Mouse (Mus musculus): ENCODE data around the gene Retreg2. TPM values are rescaled to one million over a fixed set of nuclear protein-coding genes. Genes with fewer than 3 reads are reported as not detected.

Retreg2 gene
- polyA plus RNA-seq, 1 experiment from 2014 or later = 40.5 TPM

- H3K27ac ChIP-seq (ENCODE audit: low read length) = no peak overlapping the region
- WGBS = 23% methylated on average over 6 of the region's 7 CpGs
These were observed 38.2 kb downstream of the Retreg2 start for GRCm38 (mm10) chr1:75180741-75181140.

DNA sequence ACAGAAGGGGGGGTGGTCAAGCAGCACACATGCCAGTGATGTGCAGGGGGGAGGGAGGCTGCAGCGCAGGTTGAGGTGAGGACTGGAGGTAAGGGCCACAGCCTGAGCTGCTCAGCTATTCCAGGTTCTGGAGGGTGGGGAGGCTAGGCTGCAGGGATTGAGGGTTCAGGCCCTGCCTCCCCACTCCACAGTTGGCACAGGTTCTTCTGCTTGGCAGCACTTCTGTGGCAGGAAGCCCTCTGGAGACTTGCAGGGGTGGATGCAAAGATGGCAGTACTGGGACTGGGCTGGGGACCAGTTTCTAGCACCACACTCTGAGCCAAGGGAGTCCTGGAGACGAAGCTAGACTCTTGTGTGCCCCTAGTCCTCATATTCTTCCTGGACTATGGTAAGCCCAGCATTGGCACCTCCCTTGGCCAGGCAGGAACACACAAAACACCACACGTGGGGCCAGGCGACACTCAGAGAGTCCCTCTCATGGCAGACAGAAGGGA lies 38.8 kb downstream of the Retreg2 start:
- no peaks in the 10 kb centered on the region for H3K27me3 ChIP-seq (replicated peaks; ENCODE audit: insufficient read depth, low read length)
- WGBS = 87% methylated on average over 4 of the region's 4 CpGs
- TF ChIP-seq CTCF (IDR thresholded peaks at IDR 0.05) = no peak
- TF ChIP-seq EP300 (IDR thresholded peaks at IDR 0.05) = no peak
- H3K4me3 ChIP-seq (ENCODE audit: low read depth, low read length) = no peak overlapping the region
- no peaks in the 10 kb centered on the region for H3K9me3 ChIP-seq (ENCODE audit: low read length)
- H3K9ac ChIP-seq (replicated peaks; ENCODE audit: low read depth) = no peak overlapping the region
- H3K4me2 ChIP-seq (replicated peaks; ENCODE audit: low read depth, low read length) = no peak overlapping the region
- no peaks in the 10 kb centered on the region; the same call in none of the 2 replicates for H3K4me1 ChIP-seq (ENCODE audit: insufficient read depth, low read depth, low read length)
- peaks cover 32% of the 10 kb centered on the region for H3K36me3 ChIP-seq (ENCODE audit: insufficient read depth, low read length)
- DNase-seq (ENCODE audit: low spot score) = no peak
- H3K27ac ChIP-seq (ENCODE audit: low read length) = no peak overlapping the region
- no peak for ATAC-seq

More at GRCm38 (mm10) chr1:75180741-75181140, 38.2 kb downstream of the Retreg2 start:
- no peak for TF ChIP-seq EP300 (IDR thresholded peaks at IDR 0.05)
- no peak for TF ChIP-seq CTCF (IDR thresholded peaks at IDR 0.05)
- H3K9ac ChIP-seq (replicated peaks; ENCODE audit: low read depth) = no peak overlapping the region
- ATAC-seq = no peak
- H3K9me3 ChIP-seq (ENCODE audit: low read length) = no peaks in the 10 kb centered on the region
- H3K4me3 ChIP-seq (ENCODE audit: low read depth, low read length) = no peak overlapping the region
- peaks cover 28% of the 10 kb centered on the region for H3K36me3 ChIP-seq (ENCODE audit: insufficient read depth, low read length)
- no peak for DNase-seq (ENCODE audit: low spot score)
- no peaks in the 10 kb centered on the region; the same call in none of the 2 replicates for H3K4me1 ChIP-seq (ENCODE audit: insufficient read depth, low read depth, low read length)
- no peaks in the 10 kb centered on the region for H3K27me3 ChIP-seq (replicated peaks; ENCODE audit: insufficient read depth, low read length)
- peak overlapping the region; percentile 92 for H3K4me2 ChIP-seq (replicated peaks; ENCODE audit: low read depth, low read length)

GRCm38 (mm10) chr1:75182160-75182559 lies 39.6 kb downstream of the Retreg2 start:
- H3K27ac ChIP-seq (ENCODE audit: low read length) = no peak overlapping the region
- no peak for ATAC-seq
- TF ChIP-seq CTCF (IDR thresholded peaks at IDR 0.05) (peak; percentile 32), EP300 (IDR thresholded peaks at IDR 0.05) (no peak)
- no peaks in the 10 kb centered on the region; the same call in none of the 2 replicates for H3K4me1 ChIP-seq (ENCODE audit: insufficient read depth, low read depth, low read length)
- H3K36me3 ChIP-seq (ENCODE audit: insufficient read depth, low read length) = peaks cover 32% of the 10 kb centered on the region
- H3K27me3 ChIP-seq (replicated peaks; ENCODE audit: insufficient read depth, low read length) = no peaks in the 10 kb centered on the region
- no peak overlapping the region for H3K9ac ChIP-seq (replicated peaks; ENCODE audit: low read depth)
- H3K9me3 ChIP-seq (ENCODE audit: low read length) = no peaks in the 10 kb centered on the region
- no peak for DNase-seq (ENCODE audit: low spot score)
- no peak overlapping the region for H3K4me3 ChIP-seq (ENCODE audit: low read depth, low read length)
- H3K4me2 ChIP-seq (replicated peaks; ENCODE audit: low read depth, low read length) = no peak overlapping the region
- 79% methylated on average over 4 of the region's 4 CpGs for WGBS

DNA sequence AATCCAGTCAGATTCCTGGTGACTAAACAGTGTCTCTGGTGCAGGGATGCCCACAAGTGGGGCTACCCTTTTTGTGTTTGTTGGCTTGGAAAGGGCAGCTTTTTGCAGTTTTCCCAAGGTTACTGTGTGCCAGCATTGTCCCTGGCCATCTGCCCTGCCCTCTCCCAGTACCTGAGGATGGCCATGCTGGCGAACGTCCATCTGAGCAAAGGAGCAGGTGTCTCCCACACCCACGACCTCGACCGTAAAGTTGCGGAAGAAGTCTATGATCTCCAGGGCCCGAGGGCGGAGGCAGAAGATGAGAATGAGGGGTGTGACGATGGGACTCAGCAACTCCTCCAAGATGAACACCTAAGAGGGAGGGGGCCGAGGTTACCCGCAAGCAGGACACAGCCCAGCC lies 42.9 kb downstream of the Retreg2 start:
- WGBS = 91% methylated on average over 11 of the region's 11 CpGs
- no peak for ATAC-seq
- Histone ChIP-seq H3K9me3 (ENCODE audit: low read length) (no peaks in the 10 kb centered on the region), H3K27ac (ENCODE audit: low read length) (no peak overlapping the region), H3K4me1 (ENCODE audit: insufficient read depth, low read depth, low read length) (peaks cover 3% of the 10 kb centered on the region; the same call in 1 of the 2 replicates), H3K4me3 (ENCODE audit: low read depth, low read length) (no peak overlapping the region), H3K36me3 (ENCODE audit: insufficient read depth, low read length) (peaks cover 32% of the 10 kb centered on the region), H3K4me2 (replicated peaks; ENCODE audit: low read depth, low read length) (no peak overlapping the region), H3K9ac (replicated peaks; ENCODE audit: low read depth) (no peak overlapping the region), H3K27me3 (replicated peaks; ENCODE audit: insufficient read depth, low read length) (no peaks in the 10 kb centered on the region)
- TF ChIP-seq CTCF (IDR thresholded peaks at IDR 0.05) (no peak), EP300 (IDR thresholded peaks at IDR 0.05) (no peak)
- DNase-seq (ENCODE audit: low spot score) = no peak

- Histone ChIP-seq H3K27ac (ENCODE audit: low read length) (no peak overlapping the region), H3K4me2 (replicated peaks; ENCODE audit: low read depth, low read length) (no peak overlapping the region), H3K9ac (replicated peaks; ENCODE audit: low read depth) (no peak overlapping the region), H3K4me3 (ENCODE audit: low read depth, low read length) (no peak overlapping the region), H3K9me3 (ENCODE audit: low read length) (no peaks in the 10 kb centered on the region), H3K36me3 (ENCODE audit: insufficient read depth, low read length) (peaks cover 32% of the 10 kb centered on the region), H3K4me1 (ENCODE audit: insufficient read depth, low read depth, low read length) (peaks cover 10% of the 10 kb centered on the region; the same call in 1 of the 2 replicates), H3K27me3 (replicated peaks; ENCODE audit: insufficient read depth, low read length) (no peaks in the 10 kb centered on the region)
- ATAC-seq (no peak), DNase-seq (ENCODE audit: low spot score) (peak; percentile 17)
- TF ChIP-seq CTCF (IDR thresholded peaks at IDR 0.05) = no peak
- no peak for TF ChIP-seq EP300 (IDR thresholded peaks at IDR 0.05)
These were observed 44.5 kb downstream of the Retreg2 start for GRCm38 (mm10) chr1:75187126-75187525.

GRCm38 (mm10) chr1:75187914-75188483 lies 45.4 kb downstream of the Retreg2 start:
- Histone ChIP-seq H3K27me3 (replicated peaks; ENCODE audit: insufficient read depth, low read length) (no peaks in the 10 kb centered on the region), H3K27ac (ENCODE audit: low read length) (no peak overlapping the region), H3K4me2 (replicated peaks; ENCODE audit: low read depth, low read length) (no peak overlapping the region), H3K9me3 (ENCODE audit: low read length) (no peaks in the 10 kb centered on the region), H3K4me1 (ENCODE audit: insufficient read depth, low read depth, low read length) (peaks cover 10% of the 10 kb centered on the region; the same call in 1 of the 2 replicates), H3K4me3 (ENCODE audit: low read depth, low read length) (no peak overlapping the region), H3K36me3 (ENCODE audit: insufficient read depth, low read length) (peaks cover 28% of the 10 kb centered on the region), H3K9ac (replicated peaks; ENCODE audit: low read depth) (no peak overlapping the region)
- 79% methylated on average over 2 of the region's 2 CpGs for WGBS
- TF ChIP-seq EP300 (IDR thresholded peaks at IDR 0.05) (no peak), CTCF (IDR thresholded peaks at IDR 0.05) (no peak)
- no peak for ATAC-seq
- peak; percentile 16 for DNase-seq (ENCODE audit: low spot score)

All from lung, postnatal 0 days (tissue).